Mouse (Mus musculus): Measurements from ENCODE around the gene Rnaseh2b.

Rnaseh2b gene

DNA sequence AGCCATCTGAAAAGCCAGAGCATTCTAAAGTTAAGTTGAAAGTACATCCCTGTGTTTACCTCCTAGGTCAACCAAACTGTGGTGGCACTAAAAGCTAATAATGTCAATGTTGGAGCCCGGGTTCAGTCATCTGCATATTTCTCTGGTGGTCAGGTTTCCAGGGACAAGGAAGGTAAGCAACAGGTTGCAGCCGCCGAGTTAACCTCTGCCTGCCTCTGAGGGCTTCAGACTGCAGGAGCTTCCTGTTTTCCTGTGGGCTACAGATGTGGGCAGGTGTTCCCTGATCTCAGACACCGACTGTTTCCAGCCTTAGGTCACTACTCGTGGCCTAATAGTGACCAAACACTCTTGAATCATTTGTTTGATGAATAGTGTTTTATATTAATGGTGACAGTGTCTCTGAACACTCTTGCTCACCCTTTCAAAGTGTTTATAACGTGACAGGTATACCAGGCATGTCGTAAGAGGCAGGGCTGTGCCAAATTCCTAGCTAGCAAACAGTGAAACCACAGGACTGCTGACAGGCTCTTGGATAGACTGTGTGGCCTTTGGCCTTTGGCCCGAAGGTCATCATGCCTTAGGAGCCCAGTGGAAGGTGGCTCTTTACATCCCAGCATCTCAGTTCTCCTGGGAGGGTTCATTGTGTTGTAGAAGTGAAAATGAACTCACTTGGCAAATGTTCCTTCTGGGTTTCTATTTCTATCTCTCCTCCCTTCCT is 69.0 kb downstream of the Rnaseh2b start:
- no peak for DNase-seq (ENCODE audit: low read depth, low spot score)

GRCm38 (mm10) chr14:62363774-62364173 is 71.4 kb downstream of the Rnaseh2b start:
- no peak for DNase-seq (ENCODE audit: low read depth, low spot score)

- DNase-seq (ENCODE audit: low read depth, low spot score): peak; percentile 53
Measured at GRCm38 (mm10) chr14:62370819-62371218, 78.4 kb downstream of the Rnaseh2b start.

DNA sequence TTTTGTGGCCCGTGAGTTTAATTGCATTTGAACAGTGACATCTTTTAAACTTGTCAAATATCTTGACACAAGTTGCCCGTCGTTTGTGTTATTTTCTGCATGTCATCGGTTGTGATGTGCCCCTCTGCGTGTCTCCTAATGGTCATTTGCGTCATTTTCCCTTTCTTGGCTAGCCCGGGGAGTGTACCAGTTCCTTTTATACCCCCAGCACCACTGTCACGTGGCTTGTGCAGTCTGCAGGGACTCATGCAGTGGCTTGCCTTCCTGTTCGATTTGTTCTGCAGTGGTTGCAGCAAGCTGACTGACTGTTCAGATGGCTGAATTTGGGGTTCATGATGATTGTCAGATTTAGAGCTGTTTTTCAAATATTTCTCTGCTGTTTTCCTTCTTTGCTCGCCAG is 81.6 kb downstream of the Rnaseh2b start:
- no peak for DNase-seq (ENCODE audit: low read depth, low spot score)

DNA sequence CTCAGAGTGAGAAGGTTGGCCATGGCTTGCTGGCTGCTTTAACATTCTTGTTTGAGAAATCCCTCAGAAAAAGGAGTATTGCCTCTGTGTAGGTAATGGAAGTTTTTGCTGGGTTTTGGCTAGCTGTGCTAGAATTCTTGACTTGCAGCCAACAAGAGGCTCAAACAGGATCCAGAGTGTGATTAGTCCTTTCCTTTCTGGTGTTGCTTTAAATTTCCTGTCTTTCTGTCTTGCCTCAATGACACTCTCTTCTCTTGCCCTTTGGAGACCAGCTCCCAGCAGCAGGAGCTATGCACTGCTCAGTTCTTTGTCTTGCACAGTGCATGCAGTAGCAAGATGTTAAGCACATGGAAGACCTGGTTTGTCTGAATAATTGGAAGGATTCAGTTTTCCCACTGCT is 83.3 kb downstream of the Rnaseh2b start:
- no peak for DNase-seq (ENCODE audit: low read depth, low spot score)

- no peak for DNase-seq (ENCODE audit: low read depth, low spot score)
Measured at GRCm38 (mm10) chr14:62376115-62376514, 83.7 kb downstream of the Rnaseh2b start.

GRCm38 (mm10) chr14:62379391-62379790 is 87.0 kb downstream of the Rnaseh2b start:
- no peak for DNase-seq (ENCODE audit: low read depth, low spot score)

GRCm38 (mm10) chr14:62380606-62381005 is 88.2 kb downstream of the Rnaseh2b start:
- no peak for DNase-seq (ENCODE audit: low read depth, low spot score)

DNA sequence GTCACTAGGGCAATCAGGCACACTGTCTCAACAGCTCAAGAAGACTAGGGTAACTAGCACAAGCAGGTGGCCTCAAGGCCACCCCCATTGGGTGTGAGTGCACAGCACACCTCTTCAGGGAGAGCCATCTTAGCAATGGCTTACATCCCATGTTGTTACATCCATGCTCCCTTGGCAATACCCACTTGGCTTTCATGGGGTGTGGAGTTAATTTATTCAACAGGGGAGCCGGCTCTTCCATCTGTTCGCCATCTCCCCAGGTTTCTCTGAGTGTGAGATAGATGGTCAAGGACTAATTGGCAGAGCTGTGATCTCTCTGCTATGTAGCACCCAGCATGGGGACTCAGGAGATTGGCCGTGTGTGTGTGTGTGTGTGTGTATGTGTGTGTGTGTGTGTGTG is 90.7 kb downstream of the Rnaseh2b start:
- DNase-seq (ENCODE audit: low read depth, low spot score): no peak

DNA sequence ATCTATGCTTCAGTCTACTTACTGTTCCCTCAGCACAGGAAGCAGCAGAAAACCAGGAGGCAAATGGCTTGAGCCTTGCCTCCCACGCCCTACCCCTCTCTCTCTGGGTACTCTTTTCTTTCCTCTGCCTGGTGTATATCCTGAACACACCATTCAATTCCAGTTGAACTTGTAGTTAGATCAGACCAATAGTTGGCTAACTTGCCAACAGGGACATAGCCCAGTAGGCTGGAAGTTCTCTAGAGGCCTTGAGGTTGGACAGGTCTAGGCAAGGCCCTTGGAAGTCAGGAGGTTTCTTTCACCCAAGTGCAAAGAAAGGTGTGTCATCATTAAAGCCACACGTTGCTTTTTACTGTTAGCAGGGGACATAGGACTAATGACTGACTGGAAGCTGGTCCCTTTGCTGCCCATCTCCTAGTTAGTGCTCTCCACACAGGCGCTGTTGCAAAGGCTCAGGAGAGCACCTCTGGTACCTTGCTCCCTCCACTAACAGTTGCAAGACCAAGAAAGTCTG is 91.5 kb downstream of the Rnaseh2b start:
- DNase-seq (ENCODE audit: low read depth, low spot score): no peak

DNA sequence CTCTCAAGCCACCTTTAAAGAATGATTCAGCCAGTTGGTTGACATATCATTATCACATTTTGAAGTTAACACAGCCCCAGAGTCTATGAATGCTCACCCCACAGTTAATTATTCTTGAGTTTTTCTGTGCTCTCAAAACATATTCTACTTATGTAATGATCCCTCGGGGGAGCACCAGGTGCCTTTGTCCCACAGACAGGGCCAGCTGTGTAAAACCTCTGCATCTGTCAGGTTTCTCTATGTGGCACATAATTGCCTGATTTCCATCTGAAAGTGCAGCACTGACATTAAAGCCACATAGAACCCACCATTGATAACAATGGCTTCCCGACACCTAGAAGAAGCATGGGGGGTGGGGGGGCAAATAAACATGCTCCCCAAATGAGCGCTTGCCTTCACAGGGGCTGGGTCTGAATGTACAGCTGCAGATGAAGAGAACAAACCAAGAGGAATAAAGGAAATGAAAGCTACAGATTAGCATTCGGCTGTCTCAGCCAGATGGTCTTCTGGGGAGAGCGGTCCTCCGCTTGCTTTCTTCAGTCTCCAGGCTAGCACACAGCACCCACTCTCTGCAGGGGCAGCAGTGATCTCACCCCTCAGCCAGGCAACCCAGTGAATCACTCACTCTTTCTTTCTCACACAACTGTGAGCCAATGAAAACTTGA is 96.8 kb downstream of the Rnaseh2b start:
- no peak for DNase-seq (ENCODE audit: low read depth, low spot score)

GRCm38 (mm10) chr14:62389729-62390536 is 97.5 kb downstream of the Rnaseh2b start:
- DNase-seq (ENCODE audit: low read depth, low spot score): no peak

DNA sequence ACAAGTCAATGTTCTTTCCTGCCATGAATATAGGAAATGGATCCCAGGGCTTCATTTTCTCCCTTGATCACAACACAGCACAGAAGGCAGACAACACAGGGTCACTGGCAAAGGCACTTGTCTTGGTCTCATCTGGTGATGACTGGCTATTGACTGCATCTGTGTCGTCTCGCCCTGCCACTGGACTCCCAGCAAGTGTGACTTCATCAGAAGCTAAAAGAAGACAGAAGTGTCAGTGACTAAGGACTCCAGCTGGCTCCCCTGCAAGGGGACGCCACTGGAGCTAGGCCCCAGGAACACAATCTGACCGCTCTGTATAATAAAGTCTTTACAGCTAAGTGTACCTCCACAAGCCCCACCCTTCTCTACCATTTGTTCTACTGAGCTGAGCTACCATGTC is 100.4 kb downstream of the Rnaseh2b start:
- DNase-seq (ENCODE audit: low read depth, low spot score): no peak

DNA sequence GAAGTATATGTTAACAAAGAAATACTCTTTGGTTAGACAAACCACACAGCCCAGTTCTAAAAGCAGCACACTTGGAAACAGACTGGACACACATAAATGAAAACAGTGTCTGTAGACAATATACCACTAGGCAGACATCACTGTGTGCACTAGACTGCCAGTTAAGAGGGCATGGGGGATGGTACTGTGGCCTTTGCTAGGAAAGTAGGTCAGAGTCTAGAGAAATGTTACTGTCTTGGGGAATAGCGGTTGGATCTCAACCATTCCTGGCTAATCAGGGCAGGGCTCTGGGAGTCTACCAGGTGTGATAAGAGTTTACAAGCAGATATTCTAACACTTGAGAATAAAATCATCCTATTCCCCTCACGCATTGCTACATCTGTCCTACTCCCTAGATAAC is 103.0 kb downstream of the Rnaseh2b start:
- DNase-seq (ENCODE audit: low read depth, low spot score): no peak

GRCm38 (mm10) chr14:62416007-62416741 is 123.8 kb downstream of the Rnaseh2b start:
- DNase-seq (ENCODE audit: low read depth, low spot score): no peak

DNA sequence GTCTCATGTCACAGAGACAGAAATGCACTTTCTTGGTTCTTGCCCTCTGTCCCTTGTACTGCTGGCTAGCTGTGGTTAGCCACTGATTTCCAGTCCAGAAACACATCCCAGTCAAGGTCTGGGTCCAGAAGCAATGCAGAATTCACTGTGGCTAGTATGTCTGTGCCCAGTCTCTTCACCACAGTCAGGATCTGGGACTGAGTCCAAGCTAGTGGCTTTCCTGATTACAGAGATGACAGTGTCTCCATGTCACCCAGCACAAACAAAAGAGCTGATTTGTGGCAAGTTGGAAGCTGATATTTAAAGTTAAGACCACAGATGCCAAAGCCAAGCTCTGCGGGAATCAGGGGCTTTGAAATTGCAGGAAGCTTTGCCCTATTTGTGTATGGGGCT is 124.3 kb downstream of the Rnaseh2b start:
- no peak for DNase-seq (ENCODE audit: low read depth, low spot score)

- DNase-seq (ENCODE audit: low read depth, low spot score): no peak
Measured at GRCm38 (mm10) chr14:62417501-62417900, 125.1 kb downstream of the Rnaseh2b start.

DNA sequence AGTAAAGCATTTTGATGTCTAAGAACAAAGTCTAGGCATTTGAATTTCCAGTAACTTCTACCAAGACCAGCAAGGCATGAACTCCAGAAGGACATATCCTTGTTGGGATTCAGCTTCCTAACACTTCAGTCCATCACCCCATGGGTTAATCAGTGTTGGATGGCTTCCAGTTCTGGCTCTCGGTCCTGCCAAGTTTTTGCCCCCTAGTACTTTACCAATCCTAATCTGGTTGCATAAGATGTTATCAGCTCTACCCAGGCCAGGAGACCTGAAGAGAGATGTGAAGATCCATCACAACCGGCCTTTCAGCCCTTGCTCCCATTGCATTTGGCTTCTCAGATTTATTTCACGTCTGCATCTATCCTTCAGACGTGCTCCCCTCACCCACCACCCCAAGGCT is 129.9 kb downstream of the Rnaseh2b start:
- DNase-seq (ENCODE audit: low read depth, low spot score): no peak

Measured in skeletal muscle tissue, adult 2 months (tissue).